Mouse (Mus musculus): ENCODE measurements around the gene Gm49416. TPM values are rescaled to one million over a fixed set of nuclear protein-coding genes. Genes with fewer than 3 reads are reported as not detected.
"Not testable (repeated sequence)": the region's sequence is repeated elsewhere in the genome, so short reads cannot be mapped to it uniquely, and the experiment has no call there.

Gm49416 gene
- 1 to 10 TPM; 3.2 to 9.1 TPM for total RNA-seq (2021)
- long read RNA-seq, experiment 1, partial matches to known transcripts = 0 of 2 reads
- long read RNA-seq, experiment 1, other reads (novel, unspliced or antisense) = 2 of 2 reads
- long read RNA-seq, experiment 2 = 0 reads

- peak; percentile 89 to 92 for DNase-seq (ENCODE audit: low spot score in 2 of 2)
These were observed at the start of gene Gm49416, which contains the start of gene 1810009A15Rik for GRCm38 (mm10) chr19:8888511-8889385. Gm49416 (plus strand) TSS chr19:8888926. 1810009A15Rik (plus strand) TSS chr19:8888853.

- no peak for DNase-seq (ENCODE audit: low spot score in 2 of 2)
These were observed 49.4 kb upstream of the Gm49416 start, which contains the start of gene Gng3 for GRCm38 (mm10) chr19:8839103-8839907. Gng3 (minus strand) TSS chr19:8839194.

- DNase-seq (ENCODE audit: low spot score in 2 of 2) = peak; percentile 74 to 76
These were observed 48.6 kb upstream of the Gm49416 start for GRCm38 (mm10) chr19:8839908-8840791.

- no peak for DNase-seq (ENCODE audit: low spot score in 2 of 2)
These were observed 47.7 kb upstream of the Gm49416 start for GRCm38 (mm10) chr19:8841012-8841411.

- DNase-seq (ENCODE audit: low spot score in 2 of 2) = no peak
These were observed 45.8 kb upstream of the Gm49416 start for GRCm38 (mm10) chr19:8842961-8843360.

GRCm38 (mm10) chr19:8844371-8845129 lies 44.2 kb upstream of the Gm49416 start:
- peak; percentile 70 to 81 for DNase-seq (ENCODE audit: low spot score in 2 of 2)

- no peak for DNase-seq (ENCODE audit: low spot score in 2 of 2)
These were observed 40.4 kb upstream of the Gm49416 start for GRCm38 (mm10) chr19:8848356-8848755.

- peak in 1 of 2 experiments; percentile 30 for DNase-seq (ENCODE audit: low spot score in 2 of 2)
These were observed 38.3 kb upstream of the Gm49416 start, which contains the start of gene Lrrn4cl for GRCm38 (mm10) chr19:8850402-8850901. Lrrn4cl (plus strand) TSS chr19:8850768.

- DNase-seq (ENCODE audit: low spot score in 2 of 2) = no peak
These were observed 37.1 kb upstream of the Gm49416 start for GRCm38 (mm10) chr19:8851639-8852038.

- no peak for DNase-seq (ENCODE audit: low spot score in 2 of 2)
These were observed 36.3 kb upstream of the Gm49416 start for GRCm38 (mm10) chr19:8852236-8852928.

GRCm38 (mm10) chr19:8853117-8853516 lies 35.6 kb upstream of the Gm49416 start:
- DNase-seq (ENCODE audit: low spot score in 2 of 2) = no peak

- DNase-seq (ENCODE audit: low spot score in 2 of 2) = no peak
These were observed 31.0 kb upstream of the Gm49416 start for GRCm38 (mm10) chr19:8857689-8858088.

- no peak for DNase-seq (ENCODE audit: low spot score in 2 of 2)
These were observed 29.7 kb upstream of the Gm49416 start for GRCm38 (mm10) chr19:8859018-8859417.

- no peak for DNase-seq (ENCODE audit: low spot score in 2 of 2)
These were observed 24.5 kb upstream of the Gm49416 start for GRCm38 (mm10) chr19:8864265-8864664.

GRCm38 (mm10) chr19:8870381-8870780 lies 18.3 kb upstream of the Gm49416 start:
- not testable (repeated sequence) for DNase-seq (ENCODE audit: low spot score in 2 of 2)

- DNase-seq (ENCODE audit: low spot score in 2 of 2) = no peak
These were observed 17.9 kb upstream of the Gm49416 start for GRCm38 (mm10) chr19:8870838-8871237.

- DNase-seq (ENCODE audit: low spot score in 2 of 2) = peak; percentile 95 to 97
These were observed 17.2 kb upstream of the Gm49416 start, which contains the start of gene Ubxn1 for GRCm38 (mm10) chr19:8871267-8872186. Ubxn1 (plus strand) TSS chr19:8871496.

Measured in adrenal gland, adult 18-20 months (tissue).